Mouse (Mus musculus): ENCODE measurements around the gene Ncoa3.

- TF ChIP-seq EP300 (IDR thresholded peaks at IDR 0.05; ENCODE audit: low read depth) = no peak
- TF ChIP-seq CTCF (IDR thresholded peaks at IDR 0.05; ENCODE audit: low read depth) = no peak
Measured at GRCm38 (mm10) chr2:166071889-166072288, 79.5 kb downstream of the Ncoa3 start.

Data from liver, postnatal 0 days (tissue).